Mouse (Mus musculus) mouse embryonic stem cell (cell line): ENCODE measurements around the gene Col8a2.

ENCODE experiments used
- in situ Hi-C, 2 experiments: fragments of 300-500 bp; cut with MboI; formaldehyde crosslinking; loops; 1 replicate in 1 of 2; 3 replicates in 1 of 2; pipeline ENCODE4 v1.14.3; 2019 to 2020; ENCODE audit warnings: low sequenced_read_pairs in 2 of 2, low pct_unique_long_range_greater_than_20kb in 1 of 2, mixed read lengths in 1 of 2; ENCODE audit not compliant: unreplicated experiment in 1 of 2

Col8a2 gene

GRCm38 (mm10) chr4:126286492-126286891 lies at the start of gene Col8a2:
Gene Col8a2 (plus strand): TSS chr4:126286793.
- in situ Hi-C loops, result no loop called here

DNA sequence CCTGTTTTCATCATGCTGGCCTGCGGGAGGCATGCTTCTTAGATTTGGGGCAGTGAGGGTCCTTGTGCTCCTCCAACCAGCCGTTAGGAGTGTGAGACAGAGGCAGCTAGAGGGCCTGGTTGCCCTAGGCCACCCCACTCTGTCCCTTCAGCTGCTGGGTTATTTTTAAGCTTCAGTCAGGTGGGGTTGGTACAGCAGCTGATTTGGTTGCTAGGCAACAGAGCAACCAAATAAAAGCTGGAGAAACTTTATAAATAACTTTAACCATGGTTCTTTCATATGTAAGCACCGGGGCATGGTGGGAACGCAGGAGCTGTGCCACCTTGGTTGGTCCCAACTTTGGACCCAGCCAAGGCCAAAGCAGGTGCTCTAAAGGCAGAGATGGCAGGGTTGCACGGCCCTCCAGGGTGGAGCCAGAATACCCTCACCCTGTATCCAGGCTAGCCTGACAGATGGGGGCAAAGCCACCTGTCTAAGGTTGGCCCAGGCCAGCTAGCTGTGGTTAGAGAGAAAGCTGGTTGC lies 48.8 kb upstream of the Col8a2 start:
- in situ Hi-C loops, result no loop called here

DNA sequence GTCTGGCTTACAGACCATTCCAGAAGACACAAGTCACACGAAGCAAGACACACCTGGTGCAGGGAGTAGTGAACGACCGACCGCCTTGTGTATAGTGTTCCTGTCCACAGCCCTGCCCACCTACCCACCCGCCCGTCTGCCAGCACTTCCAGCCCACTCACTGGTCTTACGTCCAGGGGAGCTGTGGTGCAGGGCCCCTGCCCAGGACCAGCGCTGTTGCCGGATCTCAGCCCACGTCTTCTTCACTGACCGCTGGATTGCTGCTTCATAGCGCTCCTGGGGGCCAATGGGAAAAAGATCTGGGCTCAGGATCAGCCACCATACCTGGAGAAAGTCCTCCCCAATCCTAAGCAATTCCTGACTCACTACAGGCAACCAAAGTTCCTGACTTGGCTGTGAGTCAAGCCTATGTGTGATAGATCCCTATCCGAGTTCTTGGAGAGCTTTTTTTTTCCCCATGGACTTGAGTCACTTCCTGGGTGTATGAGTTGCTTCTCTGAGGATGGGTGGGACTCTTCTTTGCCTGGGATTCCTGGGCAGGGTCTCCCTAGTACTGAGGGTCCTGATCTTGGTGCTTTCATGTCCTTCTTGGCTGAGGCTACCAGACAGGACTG lies 46.6 kb upstream of the Col8a2 start:
- in situ Hi-C loops, result no loop called here

- in situ Hi-C loops, result no loop called here
These were observed 44.6 kb upstream of the Col8a2 start for GRCm38 (mm10) chr4:126241956-126242355.

- in situ Hi-C loops, result no loop called here
These were observed 44.1 kb upstream of the Col8a2 start for GRCm38 (mm10) chr4:126242510-126242909.

- in situ Hi-C loops, result no loop called here
These were observed 40.2 kb upstream of the Col8a2 start for GRCm38 (mm10) chr4:126246202-126246889.

DNA sequence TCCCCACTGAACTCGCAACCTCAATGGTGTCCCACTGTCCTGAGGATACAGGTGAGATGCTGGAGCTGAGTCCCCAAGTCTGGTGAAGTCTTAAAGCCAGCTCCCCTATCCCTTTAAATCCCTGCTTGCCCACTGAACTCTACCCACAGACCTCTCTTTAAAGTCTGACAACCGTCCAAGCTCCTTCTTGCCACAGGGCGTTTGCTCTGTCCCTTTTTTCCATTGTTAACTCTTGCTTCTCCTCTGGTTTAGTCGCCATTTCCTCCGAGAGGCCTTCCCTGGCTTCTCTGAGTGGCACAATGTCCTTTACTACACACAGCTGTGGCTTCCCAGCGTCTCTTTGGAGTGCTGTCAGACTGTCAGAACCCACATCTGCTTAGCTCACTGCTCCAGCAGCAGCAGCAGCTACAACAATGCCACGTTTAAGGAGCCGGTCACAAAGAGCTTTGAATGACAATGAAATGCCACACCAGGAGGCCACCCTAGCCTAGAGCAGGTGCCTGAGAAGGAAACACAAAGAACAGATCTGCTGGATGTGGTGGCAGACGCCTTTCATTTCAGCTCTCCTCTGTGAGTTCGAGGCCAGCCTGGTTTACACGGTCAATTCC lies 38.2 kb upstream of the Col8a2 start:
- in situ Hi-C loops, result no loop called here

- in situ Hi-C loops, result no loop called here
These were observed 35.9 kb upstream of the Col8a2 start for GRCm38 (mm10) chr4:126250659-126251058.

DNA sequence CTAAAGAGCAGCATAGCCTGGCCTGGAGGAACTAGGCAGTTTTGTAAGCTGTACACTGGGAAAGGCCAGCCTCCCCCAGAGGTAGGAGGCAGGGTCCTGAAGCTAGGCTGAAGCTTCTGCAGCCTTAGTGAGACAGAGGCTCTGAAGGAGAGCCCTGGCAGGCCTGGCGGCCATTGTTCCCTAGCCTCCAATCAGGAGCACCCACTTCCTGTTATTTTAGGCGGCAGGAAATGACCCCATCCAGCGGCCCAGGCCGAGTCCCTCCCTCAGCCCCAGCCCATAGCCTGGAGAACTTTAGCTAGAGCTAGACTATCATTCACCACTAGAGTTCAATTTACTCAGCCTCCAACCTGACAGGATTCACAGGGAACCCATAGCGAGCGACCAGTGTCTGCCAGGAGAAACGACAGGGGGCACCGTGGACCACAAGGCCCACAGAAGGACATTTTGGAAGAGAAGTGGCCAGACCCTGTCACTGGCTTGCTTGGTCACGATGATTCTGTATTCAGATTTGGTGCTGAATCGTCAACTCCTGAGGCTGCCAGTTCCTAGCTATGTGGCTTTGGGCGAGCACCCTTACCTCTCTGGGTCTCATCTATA lies 34.8 kb upstream of the Col8a2 start:
- in situ Hi-C loops, result no loop called here

DNA sequence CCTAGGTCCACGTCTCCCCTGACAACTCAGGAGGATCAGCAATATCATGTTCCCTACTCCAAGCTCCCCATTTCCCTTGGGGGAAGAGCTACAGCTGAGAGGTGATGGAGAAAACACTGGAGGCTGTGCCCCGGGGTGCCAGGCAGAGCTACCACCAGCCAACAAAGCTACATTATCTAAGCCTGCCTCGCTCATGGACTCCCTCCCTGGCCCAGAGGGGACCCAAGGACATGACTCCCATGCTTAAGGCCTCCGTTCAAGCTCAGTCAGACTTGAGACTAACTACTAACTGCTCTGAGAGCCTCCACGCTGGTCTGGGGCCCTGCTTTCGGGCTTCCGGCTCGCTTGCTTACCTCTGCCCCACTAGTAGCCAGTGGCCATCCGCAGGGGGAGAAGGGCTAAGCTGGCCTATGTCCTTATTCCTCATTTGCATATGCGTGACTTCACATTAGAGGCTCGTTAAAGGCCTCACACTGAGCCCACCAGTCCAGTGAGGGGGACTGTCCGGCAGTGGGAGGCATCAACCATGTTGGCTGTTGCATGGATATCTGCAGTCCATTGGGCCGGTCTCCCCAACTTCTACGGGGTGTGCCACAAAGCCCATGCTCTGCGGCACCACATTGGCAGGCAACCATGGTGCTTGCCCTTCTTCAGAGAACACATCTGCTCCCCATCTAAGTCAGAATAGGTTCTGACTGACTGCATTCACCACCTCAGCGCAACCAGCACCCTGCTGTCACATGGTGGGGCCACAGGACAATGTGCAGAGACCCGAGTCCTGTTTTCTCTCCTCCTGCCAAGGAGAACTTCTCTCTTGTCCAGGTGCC lies 34.0 kb upstream of the Col8a2 start:
- in situ Hi-C loops, result no loop called here

DNA sequence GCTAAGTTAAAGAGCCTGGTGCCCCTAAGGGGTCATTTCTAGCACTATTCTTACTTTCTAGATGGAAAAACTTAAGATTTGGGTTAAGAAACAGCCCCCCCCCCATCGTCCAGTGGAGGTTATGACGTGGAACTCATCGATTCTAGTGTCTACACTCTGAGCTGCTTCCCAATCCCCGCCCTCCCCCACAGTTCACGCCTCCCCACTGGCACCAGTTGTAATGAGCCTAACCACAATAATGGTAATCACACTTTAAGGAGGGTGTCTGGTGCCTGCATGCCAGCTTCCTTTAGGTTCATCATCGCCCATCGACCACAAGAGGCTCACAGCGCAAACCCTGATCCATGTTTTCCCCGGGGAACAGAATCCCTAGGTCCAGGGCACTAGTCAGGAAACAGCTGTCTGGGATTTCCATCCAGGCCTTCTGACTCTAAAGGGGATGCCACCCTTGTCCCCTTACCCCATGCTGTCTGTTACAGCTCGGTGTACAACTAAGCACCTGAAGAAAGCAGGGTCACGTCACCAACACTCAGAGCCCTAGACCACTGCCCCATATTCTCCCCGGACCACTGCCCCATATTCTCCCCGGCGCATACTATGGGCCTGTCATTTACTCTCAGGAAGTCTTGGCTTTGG lies 32.8 kb upstream of the Col8a2 start:
- in situ Hi-C loops, result no loop called here

DNA sequence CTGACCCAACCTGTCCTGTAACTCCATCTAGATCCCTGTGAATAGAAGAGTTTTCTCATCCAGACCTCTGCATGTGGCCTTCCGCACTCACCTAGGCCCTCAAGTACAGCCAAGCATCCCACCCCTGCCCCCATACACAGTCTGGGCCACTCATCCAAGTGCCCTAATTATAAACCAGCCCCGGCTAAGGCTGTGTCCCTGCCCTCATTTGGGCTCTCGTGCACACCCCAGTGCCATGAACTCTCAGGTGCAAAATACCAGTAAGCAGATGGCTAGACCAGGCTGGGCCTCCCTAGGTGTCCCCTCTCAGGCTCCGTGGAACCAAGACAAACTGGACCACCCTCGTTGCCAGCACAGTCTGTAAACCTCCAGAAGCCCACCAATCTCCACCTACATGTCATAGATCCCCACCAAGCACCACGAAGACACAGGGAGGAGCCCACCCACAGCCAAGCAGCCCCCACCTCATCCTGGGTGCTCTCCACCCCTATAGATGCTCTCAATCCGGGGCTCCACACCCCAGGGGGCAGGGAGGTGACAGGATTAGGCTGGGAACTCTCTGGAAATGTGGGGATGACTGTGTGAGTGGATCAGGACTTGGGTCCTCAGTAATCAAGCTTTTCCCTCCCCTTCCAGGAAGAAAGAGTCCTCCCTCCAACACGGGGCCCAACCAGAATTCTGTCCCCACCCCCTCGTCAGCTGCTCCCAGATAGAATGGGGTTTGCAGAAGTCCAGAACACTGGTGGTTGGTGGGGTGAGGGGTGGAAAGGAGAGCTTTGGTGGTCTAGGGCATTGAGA lies 32.1 kb upstream of the Col8a2 start:
- in situ Hi-C loops, result no loop called here

- in situ Hi-C loops, result no loop called here
These were observed 31.2 kb upstream of the Col8a2 start for GRCm38 (mm10) chr4:126255113-126256001.

DNA sequence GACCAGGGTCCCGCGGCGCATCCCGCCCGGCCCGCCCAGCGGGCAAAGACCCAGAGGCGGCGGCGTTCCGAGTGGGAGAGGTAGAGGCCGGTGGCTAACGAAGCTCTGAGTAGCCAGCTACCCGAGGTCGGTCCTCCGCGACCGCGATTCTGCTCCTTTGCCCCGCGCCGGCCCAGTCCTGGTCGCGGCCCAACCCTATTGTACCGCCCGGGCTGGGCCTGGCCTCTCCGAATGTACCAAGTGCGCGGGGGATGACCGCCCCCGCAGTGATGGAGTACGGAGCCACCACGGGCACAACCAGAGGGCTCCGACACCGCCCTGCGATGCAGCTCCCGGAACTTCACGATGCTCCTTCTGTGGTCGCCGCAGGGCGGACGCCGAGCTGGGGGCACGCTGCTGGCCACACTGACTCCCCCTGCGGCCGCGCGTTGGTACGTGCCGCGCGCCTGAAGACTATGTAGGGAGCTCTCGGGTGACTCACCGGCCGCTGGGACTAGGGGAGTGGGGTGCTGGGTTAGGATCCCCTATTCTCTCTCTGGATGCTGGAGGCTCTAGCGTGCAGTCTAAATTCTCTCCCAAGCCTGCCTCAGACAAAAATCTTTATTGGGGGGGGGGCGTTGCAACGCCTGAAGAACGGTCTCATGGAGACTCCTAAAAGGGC lies 30.3 kb upstream of the Col8a2 start, which contains the start of gene Map7d1:
Gene Map7d1 (minus strand): TSS at position 213 of the 661 bp plus-strand sequence.
- in situ Hi-C loops, result no loop called here

DNA sequence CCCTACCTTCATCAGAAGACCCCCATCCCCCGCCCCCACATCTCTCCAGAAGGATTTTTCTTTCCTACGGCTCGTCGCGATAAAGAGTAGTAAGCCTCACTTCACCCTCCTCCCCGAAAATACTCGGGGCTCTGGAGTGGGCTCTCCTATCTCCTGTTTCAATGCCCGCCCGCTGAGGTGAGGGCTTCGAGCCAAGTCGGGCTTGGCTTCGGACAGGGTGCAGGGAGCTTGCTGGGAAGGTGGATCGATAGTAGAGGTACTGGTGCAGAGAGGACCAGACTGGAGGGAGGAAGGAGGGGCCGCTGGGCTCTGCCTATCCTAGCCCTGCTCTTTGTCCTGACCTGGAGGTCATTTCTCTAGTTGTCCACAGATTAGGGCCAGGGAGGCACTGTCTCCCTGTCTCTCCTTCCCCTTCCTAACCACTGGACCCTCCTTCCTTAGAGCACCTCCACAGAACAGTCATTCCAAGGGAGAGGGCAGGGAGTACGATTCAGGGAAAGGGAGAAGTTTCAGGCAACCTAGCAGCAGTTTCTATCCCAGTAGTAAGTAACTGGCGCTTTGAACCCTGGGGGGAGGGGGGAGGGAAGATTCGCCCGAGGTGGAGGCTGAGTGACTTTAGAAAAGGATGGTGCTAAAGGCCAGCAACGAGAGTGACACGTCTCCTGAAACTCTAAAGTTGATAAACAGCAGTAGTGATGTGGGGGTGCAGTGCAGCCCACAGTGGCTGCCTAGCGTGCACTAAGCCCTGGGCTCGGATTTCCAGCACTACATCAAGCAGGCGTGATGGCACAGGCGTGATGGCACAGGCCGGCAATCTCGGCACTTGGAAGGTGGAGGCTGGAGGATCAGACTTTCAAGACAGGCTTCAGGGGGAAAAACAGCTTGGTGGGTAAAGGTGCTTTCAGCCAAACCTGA lies 29.4 kb upstream of the Col8a2 start:
- in situ Hi-C loops, result no loop called here
